Mouse (Mus musculus): ENCODE data around the gene Syce3. TPM values are rescaled to one million over a fixed set of nuclear protein-coding genes. Genes with fewer than 3 reads are reported as not detected.

Gene Syce3
- total RNA-seq, 1 experiment from 2014 or later, result not detected

GRCm38 (mm10) chr15:89372536-89372935, 37.8 kb downstream of the Syce3 start:
- DNase-seq, result no peak

- no peak for DNase-seq
These were observed 38.2 kb downstream of the Syce3 start for GRCm38 (mm10) chr15:89372068-89372467.

GRCm38 (mm10) chr15:89365141-89365551, 45.2 kb downstream of the Syce3 start:
- DNase-seq, result no peak

GRCm38 (mm10) chr15:89363051-89363450, 47.3 kb downstream of the Syce3 start:
- no peak for DNase-seq

- DNase-seq, result no peak
These were observed 51.5 kb downstream of the Syce3 start for GRCm38 (mm10) chr15:89358784-89359183.

GRCm38 (mm10) chr15:89356372-89356771, 53.9 kb downstream of the Syce3 start:
- DNase-seq, result peak; percentile 93

- peak; percentile 98 for DNase-seq
These were observed 54.8 kb downstream of the Syce3 start, which contains the start of the genes Lmf2 and Ncaph2 for GRCm38 (mm10) chr15:89355241-89356187. Gene Lmf2, minus strand, starts transcription at chr15:89355659. Gene Ncaph2, plus strand, starts transcription at chr15:89355719.

- DNase-seq, result no peak
These were observed 55.8 kb downstream of the Syce3 start for GRCm38 (mm10) chr15:89354455-89354854.

- no peak for DNase-seq
These were observed 56.5 kb downstream of the Syce3 start for GRCm38 (mm10) chr15:89353837-89354236.

- no peak for DNase-seq
These were observed 57.5 kb downstream of the Syce3 start for GRCm38 (mm10) chr15:89352795-89353194.

- no peak for DNase-seq
These were observed 58.2 kb downstream of the Syce3 start for GRCm38 (mm10) chr15:89352054-89352453.

GRCm38 (mm10) chr15:89351302-89351701, 59.0 kb downstream of the Syce3 start:
- DNase-seq, result no peak

- no peak for DNase-seq
These were observed 59.9 kb downstream of the Syce3 start for GRCm38 (mm10) chr15:89350447-89350846.

GRCm38 (mm10) chr15:89343325-89343724, 67.0 kb downstream of the Syce3 start:
- DNase-seq, result no peak

GRCm38 (mm10) chr15:89341678-89342077, 68.6 kb downstream of the Syce3 start:
- no peak for DNase-seq

Other genes with a start within 250 kb of the Syce3 start
- 83.2 and 110 TPM in 2 replicates for gene Plxnb2, start 229.7 kb downstream of the Syce3 start, total RNA-seq (2021)
- 5.0 and 6.2 TPM in 2 replicates for gene Dennd6b, start 214.0 kb downstream of the Syce3 start, total RNA-seq (2021)
- gene Ppp6r2, start 198.9 kb downstream of the Syce3 start, total RNA-seq (2021), result 41.1 and 52.4 TPM in 2 replicates
- 74.0 and 99.4 TPM in 2 replicates for gene Sbf1, start 95.2 kb downstream of the Syce3 start, total RNA-seq (2021)
- gene Adm2, start 87.8 kb downstream of the Syce3 start, total RNA-seq (2021), result not detected in 2 replicates
- gene Miox, start 76.1 kb downstream of the Syce3 start, total RNA-seq (2021), result not detected in 2 replicates
- 43.2 and 44.6 TPM in 2 replicates for gene Lmf2, start 54.8 kb downstream of the Syce3 start, total RNA-seq (2021)
- 83.3 and 85.8 TPM in 2 replicates for gene Ncaph2, start 54.8 kb downstream of the Syce3 start, total RNA-seq (2021)
- gene Sco2, start 36.7 kb downstream of the Syce3 start, total RNA-seq (2021), result 39.5 and 43.5 TPM in 2 replicates
- 0.68 and 4.5 TPM in 2 replicates for gene Tymp, start 33.5 kb downstream of the Syce3 start, total RNA-seq (2021)
- 0.53 and 1.5 TPM in 2 replicates for gene Odf3b, start 31.2 kb downstream of the Syce3 start, total RNA-seq (2021)
- not detected in 2 replicates for gene Klhdc7b, start 25.6 kb downstream of the Syce3 start, total RNA-seq (2021)
- 525 and 569 TPM in 2 replicates for gene Cpt1b, start 15.4 kb upstream of the Syce3 start, total RNA-seq (2021)
- 2.5 TPM in 2 replicates for gene C730034F03Rik, start 19.1 kb upstream of the Syce3 start, total RNA-seq (2021)
- gene Gm44502, start 19.2 kb upstream of the Syce3 start, total RNA-seq (2021), result 11.0 and 11.5 TPM in 2 replicates
- gene Chkb, start 19.4 kb upstream of the Syce3 start, total RNA-seq (2021), result 98.6 and 101 TPM in 2 replicates
- gene Mapk8ip2, start 43.4 kb upstream of the Syce3 start, total RNA-seq (2021), result 8.0 and 9.1 TPM in 2 replicates
- gene Arsa, start 66.9 kb upstream of the Syce3 start, total RNA-seq (2021), result 23.3 and 26.9 TPM in 2 replicates
- gene Shank3, start 89.1 kb upstream of the Syce3 start, total RNA-seq (2021), result 57.8 and 71.6 TPM in 2 replicates
- gene Acr, start 157.8 kb upstream of the Syce3 start, total RNA-seq (2021), result 0.48 and 0.75 TPM in 2 replicates
- 9.1 and 12.2 TPM in 2 replicates for gene Rabl2, start 181.4 kb upstream of the Syce3 start, total RNA-seq (2021)